Mouse (Mus musculus): ENCODE data around the gene Cdh13.

Gene Cdh13

DNA sequence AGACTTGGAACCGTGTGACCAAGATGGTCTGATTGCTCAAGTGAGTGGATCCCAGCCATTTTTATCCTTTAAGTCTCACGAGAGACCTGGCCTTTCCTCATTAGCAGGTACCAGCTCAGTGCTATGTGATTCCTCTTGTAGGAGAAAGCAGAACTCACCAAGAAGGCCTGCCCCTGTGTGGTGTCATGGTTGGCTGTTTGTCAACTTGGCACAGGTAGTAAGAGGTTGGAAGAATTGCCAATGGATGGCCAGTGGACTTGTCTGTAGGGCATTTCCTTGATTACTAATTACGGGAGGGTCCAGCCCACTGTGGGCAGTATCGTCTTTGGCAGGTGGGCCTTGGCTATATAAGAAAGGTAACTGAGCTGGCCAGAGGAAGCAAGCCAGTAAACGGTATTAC lies 281.7 kb downstream of the Cdh13 start:
- no peak for DNase-seq (ENCODE audit: low read depth, low spot score)

DNA sequence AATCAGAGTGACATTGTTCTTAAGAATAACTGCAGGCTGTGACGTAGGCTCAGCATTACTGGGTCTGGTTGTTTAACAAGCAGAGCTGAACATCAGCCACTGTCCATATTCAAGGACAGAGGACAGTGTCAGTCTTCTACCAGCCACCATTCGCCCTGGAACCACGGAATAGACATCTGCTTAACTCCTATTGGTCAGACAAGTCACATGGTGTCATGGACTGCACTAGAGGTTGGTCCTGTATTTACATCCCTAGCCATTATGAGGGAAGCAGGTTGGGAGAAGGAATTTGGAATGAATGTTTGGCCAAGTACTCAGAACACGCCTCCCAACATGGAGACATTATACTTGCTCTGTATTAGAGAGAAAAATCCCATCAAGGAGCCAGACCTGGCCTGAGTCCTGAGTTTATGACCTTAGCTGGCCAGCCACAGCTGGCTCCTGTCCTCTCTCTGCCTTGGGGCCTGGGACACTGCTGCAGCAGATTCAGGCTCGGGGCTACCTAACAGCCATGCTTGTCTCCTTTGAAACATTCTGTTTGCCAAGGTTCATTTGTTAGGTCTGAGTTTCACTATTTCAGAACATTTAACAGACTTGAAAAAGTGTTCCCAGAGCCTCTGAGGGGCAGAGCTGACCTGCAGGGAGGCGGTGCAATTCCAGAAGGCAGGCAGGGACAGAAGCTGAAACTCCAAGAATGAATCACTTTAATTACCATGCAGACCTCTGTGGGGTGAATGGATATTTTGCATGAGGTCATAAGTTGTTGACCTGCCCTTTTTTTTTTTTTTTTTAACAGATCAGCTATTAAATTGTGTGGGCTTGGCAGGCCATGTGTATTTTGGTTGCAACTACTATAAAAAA lies 282.6 kb downstream of the Cdh13 start:
- DNase-seq (ENCODE audit: low read depth, low spot score), result no peak

DNA sequence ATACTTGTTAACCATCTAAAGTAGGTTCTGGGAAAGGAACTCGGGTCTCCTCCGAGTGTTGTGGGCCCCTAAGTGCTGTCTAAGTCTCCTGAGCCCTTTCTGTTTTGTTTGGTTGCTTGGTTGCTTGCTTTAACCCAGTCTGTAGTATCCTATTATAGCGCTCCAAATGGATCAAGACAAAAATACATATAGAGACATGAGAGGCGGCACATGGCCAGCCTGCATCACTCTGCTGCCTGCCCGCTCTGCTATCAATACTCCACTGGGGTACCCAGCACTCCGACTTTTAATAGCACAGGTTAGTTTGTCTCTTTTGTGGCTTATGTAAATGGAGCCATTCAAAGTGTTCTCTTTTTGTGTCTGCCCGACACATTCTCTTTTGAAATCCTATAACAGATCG lies 285.8 kb downstream of the Cdh13 start:
- no peak for DNase-seq (ENCODE audit: low read depth, low spot score)

DNA sequence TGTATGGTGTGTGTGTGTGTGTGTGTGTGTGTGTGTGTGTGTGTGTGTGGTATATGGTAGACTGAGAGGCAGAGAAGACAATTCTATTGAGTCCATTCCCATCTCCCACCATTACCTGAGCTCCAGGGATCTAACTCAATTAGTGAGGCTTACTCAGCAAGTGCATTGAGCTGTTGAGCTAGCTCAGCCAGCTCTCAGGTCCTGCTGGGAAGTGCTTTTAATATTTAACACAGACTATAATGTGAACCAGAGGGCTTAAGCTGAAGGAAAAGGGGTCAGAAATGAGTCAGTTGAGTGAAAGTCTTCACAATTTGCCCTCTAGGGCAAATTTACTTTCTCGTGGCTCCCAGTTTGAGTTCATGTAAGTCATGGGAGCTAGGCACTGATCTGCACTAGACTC lies 297.7 kb downstream of the Cdh13 start:
- DNase-seq (ENCODE audit: low read depth, low spot score), result no peak

DNA sequence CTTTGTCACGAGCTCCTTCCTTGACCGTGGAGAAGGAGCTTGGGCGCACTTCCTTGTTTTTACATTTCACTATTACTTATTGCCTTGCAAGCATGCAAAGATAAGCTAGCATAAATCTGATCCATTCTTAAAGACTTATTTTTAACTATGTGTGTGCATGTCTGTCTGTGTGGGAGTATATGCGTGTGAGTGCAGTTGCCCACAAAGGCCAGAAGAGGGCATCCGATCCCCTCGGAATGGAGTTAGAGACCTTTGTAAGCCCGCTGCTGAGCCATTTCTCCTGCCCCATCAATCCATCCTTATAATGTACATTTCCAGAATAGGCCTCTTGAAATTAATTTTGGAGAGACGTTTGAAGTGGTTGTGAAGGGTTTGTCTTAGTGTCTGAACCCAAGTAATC lies 298.7 kb downstream of the Cdh13 start:
- DNase-seq (ENCODE audit: low read depth, low spot score), result no peak

DNA sequence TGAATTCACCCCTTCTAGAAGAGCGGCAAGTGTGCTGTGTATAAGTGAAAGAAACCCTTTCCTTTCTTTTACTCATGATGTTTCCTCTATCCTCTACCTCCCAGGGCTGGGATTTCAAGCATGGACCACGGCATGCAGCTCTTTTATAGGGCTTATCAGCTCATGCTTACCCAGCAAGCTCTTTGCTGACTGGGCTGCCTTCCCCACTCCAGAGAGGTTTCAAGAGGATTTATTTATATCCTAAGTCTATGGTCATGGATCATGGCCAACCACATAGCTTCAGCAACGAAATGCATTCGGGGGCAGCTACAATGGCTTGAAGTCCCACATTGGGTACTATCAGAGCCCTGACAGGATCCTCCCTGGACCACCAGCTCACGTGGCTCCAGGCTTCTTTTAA lies 304.4 kb downstream of the Cdh13 start:
- DNase-seq (ENCODE audit: low read depth, low spot score), result no peak

DNA sequence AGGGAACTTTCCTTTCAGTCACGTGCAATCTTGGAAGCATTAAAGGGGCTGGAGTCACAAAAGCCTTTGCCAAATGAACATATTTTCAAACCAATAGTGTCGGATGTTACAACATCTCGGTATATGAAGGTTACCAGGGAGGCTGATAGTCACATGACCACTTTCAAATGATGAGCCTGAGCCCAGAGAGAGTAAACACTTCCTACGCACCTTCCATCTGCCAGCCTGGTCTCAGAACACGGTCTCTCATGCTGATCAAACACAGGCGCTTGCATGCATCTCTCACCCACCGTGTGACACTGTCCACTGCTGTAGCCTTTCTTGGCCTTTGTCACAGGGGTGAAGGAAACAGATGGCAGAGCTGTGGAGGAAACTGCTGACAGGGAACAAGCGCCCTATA lies 313.3 kb downstream of the Cdh13 start:
- no peak for DNase-seq (ENCODE audit: low read depth, low spot score)

DNA sequence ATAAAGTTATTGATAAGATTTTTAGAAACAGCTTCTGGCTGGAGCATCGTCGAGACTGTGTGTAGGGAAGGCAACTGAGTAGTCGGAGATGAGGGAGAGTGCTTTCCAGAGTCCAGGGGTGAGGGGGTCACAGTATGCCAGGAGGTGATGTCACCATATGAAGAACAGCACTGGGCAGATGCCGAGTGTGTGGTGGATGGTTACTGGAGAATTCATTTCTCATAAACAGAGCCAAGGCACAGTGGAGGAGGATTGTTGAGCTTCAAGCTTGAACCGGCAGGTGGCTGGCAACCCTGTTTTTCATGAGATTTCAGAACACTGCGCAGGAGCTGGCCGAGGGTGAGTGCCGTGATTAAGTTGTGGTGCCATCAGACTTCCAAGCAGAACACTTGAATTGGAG lies 317.8 kb downstream of the Cdh13 start:
- no peak for DNase-seq (ENCODE audit: low read depth, low spot score)

DNA sequence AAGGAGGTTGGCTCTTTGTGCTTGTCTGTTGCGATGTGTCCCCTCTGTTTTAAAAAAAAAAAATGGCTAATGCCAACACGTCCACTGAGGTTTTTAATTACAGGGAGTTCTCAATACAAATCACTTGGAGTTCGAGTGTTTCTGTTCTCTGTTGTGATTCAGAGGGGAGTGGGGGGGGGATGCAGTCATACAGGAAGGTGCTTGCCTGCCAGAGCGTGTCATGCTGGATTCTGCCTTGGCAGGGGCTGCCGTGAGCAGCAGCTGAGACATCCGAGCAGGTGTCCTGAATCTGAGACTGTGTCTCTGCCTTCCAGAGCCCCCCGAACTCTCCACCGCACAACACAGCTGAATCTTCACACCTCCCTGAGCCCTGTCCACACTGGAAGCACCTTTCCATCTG lies 318.5 kb downstream of the Cdh13 start:
- DNase-seq (ENCODE audit: low read depth, low spot score), result no peak

DNA sequence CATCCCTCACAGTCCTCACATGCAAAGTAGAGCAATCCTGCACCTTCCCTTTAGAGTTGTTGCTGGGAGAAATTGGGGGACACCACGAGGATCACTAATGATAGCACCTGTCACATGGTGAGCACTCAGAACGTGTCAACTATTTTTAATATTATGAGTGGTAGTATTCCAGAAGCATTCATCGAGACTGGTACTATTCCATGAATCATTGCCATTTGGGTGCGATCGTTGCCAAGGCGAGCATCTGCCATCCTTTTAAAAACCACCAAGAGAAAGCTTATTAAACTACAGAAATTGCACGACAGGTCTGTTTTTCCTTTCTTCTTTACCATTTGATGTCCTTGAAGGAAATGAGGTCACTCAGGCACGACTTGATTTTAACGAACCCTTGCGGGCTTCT lies 328.0 kb downstream of the Cdh13 start:
- DNase-seq (ENCODE audit: low read depth, low spot score), result no peak

DNA sequence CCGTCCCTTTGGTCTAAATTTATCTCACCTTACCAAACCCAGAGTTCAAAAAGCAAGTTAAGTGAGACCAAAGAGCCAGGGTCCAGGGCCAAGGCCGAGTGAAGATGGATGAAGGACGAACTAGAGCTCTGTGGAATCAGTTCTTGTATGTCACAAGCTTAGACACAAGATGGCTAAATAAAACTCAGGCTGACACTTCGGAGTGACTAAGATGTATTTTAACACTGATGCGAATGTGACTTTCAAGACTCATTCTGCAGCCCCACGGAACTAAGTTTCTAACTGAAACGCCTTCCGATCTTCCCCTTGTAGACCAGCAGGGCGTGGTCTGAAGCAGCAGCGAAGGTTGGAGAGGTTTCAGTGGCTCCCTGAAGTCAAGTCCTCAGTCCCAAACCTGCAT lies 334.7 kb downstream of the Cdh13 start:
- no peak for DNase-seq (ENCODE audit: low read depth, low spot score)

DNA sequence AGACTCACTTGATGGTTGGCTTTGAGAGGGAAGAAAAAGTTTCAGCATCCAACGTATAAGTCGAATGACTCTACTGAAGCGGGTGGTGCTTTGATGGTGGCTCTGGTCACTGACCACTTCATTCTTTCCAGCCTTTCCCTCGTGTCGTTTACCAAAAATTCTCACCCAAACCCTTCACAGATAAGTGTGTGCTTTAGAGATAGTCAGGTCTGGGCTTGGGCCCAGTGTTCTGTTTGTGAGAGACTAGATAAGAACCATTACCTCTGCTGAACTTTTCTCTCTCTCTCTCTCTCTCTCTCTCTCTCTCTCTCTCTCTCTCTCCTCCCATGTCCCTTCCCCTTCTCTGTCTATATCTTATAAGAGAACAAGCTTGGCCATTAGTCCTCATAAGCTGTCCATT lies 342.9 kb downstream of the Cdh13 start:
- DNase-seq (ENCODE audit: low read depth, low spot score), result no peak

DNA sequence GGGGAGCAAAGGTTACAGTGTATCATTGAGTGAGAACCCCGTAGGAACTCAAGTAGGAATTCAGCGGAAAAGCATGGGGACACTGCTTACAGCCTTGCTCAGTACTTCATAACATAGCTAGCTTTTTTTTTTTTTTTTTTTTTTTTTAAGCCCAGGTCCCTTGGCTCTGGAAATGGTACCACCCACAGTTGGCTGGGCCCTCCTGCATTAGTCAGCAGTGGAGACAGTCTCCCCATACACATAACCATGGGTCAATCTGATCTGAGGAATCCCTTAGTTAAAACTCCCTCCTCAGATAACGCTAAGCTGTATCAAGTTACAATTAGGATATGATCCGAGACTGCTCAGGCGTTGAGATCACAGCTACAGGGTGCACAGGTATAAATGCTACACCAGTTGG lies 344.2 kb downstream of the Cdh13 start:
- DNase-seq (ENCODE audit: low read depth, low spot score), result no peak

DNA sequence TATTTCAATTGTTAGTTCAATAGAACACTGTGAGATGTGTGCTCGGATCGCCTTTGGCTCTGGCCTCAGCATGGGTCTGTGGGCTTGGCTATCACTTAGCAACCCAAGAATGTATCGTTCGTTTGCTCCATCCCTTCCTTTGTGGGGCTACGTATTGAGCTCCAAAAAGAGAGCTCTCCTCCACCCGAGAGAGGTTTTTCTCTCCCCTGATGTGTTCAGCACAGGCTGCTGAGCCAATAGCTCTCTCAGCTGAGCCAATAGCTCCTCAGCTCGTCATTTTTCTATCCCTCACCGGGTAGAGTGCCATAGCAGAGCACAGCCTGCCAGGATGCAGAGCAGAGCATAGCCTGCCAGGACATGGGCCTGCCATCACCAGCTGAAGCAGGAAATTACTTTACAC lies 345.2 kb downstream of the Cdh13 start:
- no peak for DNase-seq (ENCODE audit: low read depth, low spot score)

DNA sequence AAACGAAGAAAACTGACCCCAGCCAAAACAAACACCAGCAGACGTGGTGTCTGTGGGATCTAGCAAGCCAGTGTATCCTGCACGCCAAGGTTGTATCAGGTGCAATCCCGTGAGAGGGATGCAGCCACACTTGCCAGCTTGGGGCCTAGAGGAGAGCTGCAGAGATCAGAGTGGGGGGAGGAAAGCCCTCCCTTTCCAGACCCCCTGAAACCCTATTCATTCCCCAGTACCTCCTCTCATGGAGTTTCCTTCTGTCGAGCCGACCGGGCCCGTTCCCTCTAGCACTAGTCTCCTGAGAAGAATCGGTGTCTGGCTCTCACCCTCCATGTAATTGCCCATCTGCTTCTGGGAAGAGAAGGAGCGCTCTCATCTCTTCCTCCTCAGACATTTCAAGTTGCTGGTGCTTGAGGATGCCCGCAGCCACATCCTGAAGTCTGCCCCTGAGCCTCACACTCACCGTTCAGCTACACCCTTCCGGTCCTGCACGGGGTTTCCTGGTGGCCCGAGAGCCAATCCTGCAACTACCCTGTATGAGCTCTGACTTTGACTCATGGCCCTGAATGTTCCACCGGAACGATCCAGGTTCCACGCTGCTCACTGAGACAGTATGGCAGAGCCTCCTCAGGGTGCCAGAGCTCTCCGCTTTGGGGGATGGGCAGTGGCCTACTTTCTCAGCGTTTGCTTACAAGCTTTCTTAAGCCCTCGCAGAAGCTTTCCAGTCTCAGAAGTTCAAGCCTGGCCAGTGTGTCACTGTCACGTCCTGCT lies 351.9 kb downstream of the Cdh13 start:
- no peak for DNase-seq (ENCODE audit: low read depth, low spot score)

DNA sequence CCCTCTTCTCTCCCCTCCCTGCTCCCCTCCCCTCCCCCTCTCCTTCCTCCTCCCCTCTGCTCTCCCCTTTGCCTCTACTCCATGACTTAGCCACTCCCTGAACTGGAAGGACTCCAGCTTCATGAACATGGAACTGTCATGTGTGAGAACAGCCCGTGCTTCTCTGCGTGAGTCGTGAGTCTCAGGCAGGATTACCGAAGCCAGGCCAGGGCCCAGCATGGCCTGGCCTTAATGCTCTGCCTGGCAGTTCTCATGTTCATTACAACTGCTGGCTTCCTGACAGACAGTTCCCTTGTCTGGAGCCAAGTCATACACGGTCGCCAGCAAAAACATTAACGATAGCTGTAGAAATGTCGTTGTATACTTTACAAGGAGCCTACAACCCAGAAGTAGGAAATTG lies 356.1 kb downstream of the Cdh13 start:
- no peak for DNase-seq (ENCODE audit: low read depth, low spot score)

DNA sequence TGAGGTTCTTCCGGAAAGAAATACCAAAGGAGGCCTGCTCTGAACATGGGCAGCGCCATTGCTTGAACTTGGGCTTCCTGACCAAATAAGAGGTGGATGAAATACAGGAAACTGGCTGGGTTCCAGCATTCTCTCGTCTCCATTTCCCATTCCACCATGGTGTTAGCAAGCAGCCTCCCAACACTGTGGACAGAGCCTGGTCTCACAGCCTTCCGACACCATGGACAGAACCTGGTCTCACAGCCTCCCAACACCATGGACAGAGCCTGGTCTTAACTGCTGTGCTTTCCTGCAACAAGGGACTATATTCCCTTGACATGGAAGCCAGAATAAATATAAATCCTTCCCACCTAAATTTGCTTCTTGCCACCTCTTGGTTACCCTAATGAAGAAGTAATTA lies 358.3 kb downstream of the Cdh13 start:
- no peak for DNase-seq (ENCODE audit: low read depth, low spot score)

DNA sequence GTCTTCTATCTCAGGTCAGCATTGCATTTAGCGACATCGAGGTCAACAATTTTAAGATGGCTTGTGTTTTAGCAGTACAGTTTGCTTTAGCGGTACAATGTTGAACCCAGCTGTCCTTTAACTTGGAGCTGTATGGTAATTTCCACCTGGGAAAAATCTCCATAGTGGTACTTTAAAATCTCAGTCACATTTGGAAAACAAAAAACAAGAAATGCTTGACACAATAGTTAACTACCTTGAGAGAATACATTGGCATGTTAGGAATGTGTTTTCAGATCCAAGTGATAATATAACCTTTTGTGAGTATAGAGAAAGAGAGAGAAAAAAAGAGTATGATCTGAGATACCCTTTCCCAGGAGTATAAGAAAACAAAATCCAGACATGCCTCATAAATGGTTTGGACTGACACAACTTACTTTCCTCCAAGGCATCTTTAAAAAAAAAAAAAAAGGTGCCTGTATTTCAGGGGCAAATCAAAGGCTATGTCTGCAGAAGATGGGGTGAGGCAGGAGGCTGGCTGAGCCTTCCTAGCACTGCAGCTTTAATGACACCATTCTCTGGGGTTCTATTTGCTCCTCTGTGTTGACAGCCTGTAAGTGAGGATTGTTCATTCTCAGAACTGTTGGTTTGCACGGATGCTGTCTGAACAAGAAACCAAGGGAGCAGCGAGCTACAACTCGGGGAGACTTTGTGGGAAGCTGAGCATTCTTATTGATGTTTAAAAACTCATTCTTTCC lies 365.4 kb downstream of the Cdh13 start:
- no peak for DNase-seq (ENCODE audit: low read depth, low spot score)

DNA sequence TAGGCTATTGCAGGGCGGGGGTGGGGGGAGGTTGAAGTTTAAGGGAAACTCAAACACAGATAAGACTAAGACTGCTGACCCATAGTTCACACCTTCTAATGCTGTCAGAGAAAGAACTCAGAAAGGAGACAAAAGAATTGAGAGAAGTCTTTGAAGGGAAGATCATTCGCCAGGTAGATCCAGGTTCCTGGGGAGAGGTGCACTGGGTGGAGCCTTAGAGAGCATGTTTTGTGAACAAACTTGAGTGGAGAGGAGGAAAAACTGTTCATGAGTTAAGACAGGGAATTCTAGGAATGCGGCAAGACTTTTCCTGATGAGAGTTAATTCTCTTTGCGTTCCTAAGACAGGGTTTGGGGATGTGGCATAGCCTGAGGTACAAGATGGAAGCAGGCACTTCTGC lies 366.4 kb downstream of the Cdh13 start:
- DNase-seq (ENCODE audit: low read depth, low spot score), result no peak

DNA sequence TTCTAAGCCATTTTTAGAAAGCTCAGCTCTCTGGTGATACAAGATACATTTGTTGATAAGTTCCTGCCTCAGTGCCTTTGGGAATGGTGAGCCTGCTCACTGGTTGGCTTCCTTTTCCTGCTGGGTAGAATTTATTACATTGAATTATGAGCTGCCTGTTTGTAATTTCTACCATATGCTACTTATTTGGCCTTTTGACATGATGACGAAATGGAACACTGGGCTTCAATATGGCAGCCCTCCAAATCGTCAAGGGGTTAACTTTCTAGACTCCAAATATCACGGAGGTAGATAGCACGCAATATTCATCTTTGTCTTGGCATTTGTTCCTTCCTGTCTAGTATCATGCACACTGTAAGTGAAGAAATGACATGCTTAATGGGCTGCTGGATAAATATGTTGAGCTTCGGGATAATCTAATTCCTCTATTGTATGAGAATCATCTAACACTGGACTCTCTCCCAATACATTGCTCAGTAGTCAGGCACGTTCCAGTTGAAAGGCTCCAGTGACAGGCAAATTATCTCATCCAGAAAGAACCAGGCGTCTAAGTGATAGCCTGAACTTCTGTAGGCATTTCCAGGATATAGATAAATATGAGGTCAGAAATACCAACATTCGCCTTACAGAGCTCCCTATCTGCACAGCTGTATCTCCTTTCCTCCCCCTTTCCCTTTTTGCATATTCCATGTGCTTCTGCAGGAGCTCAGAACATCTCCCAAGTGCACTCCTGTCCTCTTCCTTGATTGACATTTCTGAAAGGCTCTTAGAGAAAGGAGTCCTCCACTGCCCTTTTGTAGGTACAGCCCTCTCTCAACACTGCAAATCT lies 378.7 kb downstream of the Cdh13 start:
- peak; percentile 23 for DNase-seq (ENCODE audit: low read depth, low spot score)

DNA sequence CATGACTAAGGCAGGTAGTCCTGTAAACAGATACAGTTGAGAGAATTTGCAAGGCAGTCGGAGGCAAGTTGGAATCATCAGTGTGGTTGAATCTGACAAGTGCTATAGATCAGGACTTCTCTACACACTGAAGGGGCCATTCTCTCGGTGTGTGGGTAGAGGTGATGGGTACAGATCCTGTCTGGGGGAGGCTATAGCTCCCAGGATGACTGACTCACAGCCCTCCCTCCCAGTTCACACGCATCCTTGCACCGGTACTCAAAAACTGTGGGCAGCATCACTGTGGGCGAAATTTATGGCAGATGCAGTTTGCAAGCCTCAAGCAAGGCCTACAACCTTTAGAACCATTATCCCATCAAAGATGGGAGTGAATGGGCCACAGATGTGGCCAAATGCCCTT lies 381.5 kb downstream of the Cdh13 start:
- DNase-seq (ENCODE audit: low read depth, low spot score), result no peak

DNA sequence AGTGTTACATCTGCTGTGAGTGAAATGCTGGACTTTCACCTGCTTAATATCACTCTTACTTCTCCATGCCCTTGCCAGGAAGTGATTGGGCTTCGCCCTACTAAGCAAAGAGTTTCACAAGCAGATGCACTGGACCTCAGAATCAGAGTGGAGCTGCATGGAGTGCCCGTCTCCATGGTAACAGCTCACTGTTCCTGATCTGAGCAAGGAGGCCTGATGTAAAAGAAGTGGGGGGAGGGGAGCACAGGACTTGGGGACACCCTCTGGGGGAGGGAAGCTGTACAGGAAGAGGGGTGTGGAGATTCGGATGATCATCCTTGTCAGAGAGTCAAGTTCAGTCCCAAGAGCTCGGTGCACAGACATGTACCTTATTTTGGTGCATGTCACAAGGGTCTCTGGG lies 384.2 kb downstream of the Cdh13 start:
- no peak for DNase-seq (ENCODE audit: low read depth, low spot score)
